Mouse (Mus musculus) regulatory T cell (primary cell): ENCODE results near the gene Dst.
"Not testable (repeated sequence)": the region's sequence is repeated elsewhere in the genome, so short reads cannot be mapped to it uniquely, and the experiment has no call there.

Experiments
- in situ Hi-C: fragments of 300-600 bp; cut with MboI, MseI; formaldehyde crosslinking; loops from one replicate; pipeline ENCODE4 v1.15.1; 2025; ENCODE audit warnings: high pct_unique_total_duplicates

The Dst gene

DNA sequence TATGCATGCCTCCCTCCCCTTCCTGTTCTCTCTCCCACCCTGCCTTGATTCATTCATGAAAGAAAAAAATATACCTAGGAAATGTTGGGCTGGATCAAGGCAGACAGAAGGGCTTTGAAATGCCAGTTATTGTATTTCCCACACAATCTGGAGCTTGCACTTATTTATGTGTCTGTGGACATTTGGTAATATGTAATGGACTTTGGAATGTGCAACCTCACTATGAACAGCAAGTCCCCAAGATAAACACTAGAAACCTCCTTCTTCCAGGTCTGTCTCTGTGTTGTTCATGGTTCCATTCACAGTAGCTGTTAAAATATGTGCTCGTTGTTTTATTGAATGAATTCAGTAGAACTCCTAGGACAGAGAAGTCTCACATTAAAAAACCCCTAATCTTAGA, 153.8 kb downstream of the Dst start:
- in situ Hi-C loops: no loop called here

DNA sequence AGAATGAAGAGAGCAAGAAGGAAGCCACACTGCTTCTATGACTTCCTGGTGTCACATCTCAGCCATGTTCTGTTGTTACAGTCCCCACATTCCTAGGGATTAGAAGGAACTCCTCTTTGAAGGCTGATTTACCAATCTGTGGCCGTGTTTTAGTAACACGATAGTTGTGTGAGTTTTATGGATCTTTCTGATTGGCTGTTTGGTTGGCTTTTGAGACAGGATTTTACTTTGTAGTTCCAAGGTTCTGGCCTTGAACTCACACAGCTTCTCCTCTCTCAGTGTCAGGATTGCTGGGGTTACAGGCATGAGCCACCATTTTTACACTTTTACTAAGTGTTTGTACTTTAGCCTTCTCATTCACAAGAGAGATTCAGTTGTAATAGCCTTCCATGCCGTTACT, 155.9 kb downstream of the Dst start:
- in situ Hi-C loops: no loop called here

DNA sequence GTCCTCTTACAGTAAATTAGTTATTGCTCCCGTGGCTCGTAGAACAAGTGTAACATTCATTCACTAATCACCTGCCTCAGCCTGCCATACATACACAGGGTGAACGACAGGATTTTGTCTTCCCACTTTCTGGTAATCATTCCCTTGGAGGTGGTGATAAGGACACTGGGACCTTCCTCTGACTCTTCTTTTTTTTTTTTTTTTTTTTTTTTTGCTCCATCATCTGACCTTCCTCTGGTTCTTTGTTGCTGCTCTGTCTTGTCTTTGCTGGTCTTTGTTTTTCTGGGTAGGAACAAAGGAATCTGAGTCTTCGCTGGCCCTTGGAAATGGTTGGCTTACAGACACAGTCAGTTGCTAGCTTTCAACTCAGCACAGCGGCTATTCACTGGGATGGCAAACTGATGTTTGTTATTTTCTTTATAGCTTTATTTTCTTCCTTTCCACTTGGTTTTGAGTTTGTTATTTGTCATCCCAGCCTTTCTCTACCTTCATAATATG, 157.6 kb downstream of the Dst start:
- in situ Hi-C loops: no loop called here

DNA sequence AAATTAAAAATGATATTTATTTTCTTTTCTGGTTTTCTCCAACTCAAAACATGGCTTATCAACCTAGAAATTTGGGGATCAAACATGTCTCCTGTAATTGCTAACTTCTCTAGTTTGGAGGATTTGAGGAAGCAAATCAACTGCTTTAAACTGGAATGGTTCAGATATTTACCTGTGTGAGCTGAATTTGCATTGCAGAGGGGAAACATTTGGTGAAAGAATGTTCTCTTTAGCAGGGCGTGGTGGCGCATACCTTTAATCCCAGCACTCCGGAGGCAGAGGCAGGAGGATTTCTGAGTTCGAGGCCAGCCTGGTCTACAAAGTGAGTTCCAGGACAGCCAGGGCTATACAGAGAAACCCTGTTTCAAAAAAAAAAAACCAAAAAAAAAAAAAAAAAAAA, 158.4 kb downstream of the Dst start:
- in situ Hi-C loops: not testable (repeated sequence)

DNA sequence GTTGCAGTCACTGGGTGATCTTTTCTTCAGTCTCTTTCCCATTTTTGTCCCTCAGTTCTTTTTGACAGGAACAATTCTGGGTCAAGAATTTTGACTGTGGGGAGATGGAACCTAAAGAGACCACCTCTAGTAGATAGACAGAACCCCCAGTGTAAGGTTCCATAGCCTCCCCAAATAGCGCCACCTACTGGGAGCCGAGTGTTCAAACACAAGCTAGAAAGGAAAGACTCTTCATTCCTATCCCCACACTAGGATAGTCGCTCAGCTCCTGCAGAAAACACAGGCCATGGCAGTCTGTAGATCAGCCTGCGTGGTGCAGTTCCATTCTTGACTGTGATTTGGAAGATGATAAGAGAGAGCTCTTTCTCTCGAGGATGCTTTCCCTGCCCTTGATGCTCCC, 160.3 kb downstream of the Dst start:
- in situ Hi-C loops: no loop called here

DNA sequence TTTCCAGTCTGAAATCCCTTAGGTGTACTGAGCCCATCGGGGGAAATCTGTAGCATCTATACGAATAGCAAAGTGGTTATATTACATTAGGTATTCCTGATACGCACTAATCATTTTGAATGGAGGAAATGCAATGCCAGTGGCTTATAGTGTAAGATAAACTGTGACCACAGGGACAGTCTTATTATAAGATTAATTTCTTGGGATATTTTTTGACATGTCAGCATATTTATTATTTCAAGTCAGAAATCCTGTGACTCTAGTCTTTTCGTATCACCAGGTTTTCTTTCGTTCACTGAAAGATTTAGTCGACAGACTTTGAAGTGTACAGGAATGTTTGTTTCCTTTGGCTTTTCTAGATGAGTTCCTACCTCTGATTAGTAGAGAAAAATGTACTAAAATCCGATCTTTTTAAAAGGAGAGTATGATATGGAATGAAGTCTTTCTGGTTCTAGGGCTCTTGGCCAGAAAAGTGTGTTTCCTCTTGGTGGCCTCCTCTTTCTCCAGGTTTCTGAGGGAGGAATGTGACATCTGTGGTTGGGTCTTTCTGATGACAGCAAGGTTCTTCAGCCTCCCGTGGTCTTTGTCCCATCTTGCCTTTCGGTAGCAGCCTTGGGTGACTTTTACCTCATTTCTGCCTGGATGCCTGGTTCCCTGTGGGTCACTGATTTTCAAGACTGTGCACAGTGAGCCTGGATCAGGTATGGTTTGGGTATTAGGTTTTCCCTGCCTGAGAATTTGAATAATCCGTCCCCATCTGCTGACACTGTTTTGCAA, 161.7 kb downstream of the Dst start:
- in situ Hi-C loops: no loop called here

DNA sequence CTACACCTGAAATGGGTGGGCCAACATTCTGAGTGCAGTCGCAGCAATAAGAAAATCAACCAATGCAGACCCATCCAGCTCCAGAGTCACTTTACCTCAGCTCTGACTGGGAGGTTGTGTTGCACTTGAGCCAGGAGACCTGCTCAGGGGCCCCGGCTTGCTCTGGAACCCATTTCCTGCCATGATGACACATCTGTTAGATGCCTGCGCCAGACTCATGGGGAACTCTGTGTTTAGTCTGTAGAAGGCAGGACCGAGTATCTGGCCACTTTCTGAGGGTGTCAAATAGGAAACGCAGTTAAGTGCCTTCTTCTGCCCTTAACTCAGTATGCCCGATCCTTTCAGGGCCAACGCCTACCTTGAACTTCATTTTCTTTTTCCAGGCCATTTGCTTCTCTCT, 162.4 kb downstream of the Dst start:
- in situ Hi-C loops: no loop called here

DNA sequence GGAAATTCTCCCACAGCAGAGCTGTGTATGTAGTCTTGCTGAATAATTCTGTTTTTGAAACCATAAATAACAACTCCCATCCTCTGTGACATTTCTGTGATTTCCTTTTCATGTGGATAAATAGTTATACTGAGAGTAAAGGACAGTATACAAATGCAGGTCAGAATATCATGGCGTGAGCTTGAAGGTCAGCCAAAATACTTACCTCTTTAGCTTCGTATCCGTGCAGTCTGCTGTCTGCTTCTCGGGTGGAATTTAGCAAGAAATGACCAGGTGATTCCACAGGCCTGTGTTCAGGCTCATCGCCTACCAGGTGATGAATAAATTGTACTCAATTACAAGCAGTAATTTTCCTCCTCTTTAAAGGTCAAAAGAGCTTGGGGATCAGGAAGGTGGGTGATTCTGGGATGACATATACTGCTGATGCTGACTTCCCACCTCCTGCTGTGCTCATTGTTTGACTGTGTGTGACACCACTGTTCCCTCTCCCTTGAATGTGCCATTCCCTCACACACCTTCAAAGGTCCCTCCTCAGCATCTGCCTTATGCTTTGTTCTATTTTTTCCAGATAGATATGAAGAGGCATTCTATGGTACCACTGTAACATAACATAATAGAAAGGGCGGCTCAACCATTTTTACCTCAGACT, 163.1 kb downstream of the Dst start:
- in situ Hi-C loops: no loop called here

DNA sequence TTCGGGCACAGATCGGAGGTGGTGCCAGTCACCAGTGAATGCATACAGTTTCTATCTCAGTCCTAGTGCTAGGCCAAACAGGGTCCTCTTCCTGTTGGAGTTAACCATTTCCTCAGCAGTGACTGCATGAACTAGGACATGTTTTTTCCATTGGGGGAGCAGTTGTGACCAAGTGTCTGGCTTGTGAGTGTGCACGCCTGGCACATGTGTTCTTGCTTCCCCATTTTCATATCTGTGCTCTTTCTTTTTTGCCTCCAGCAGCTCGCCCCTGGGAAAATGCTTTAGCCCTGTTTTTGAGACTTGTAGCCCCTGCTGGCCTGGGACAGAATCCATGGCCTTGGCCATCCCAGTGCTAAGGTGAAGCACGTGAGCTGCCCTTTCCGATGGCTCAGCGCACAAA, 164.2 kb downstream of the Dst start:
- in situ Hi-C loops: no loop called here

DNA sequence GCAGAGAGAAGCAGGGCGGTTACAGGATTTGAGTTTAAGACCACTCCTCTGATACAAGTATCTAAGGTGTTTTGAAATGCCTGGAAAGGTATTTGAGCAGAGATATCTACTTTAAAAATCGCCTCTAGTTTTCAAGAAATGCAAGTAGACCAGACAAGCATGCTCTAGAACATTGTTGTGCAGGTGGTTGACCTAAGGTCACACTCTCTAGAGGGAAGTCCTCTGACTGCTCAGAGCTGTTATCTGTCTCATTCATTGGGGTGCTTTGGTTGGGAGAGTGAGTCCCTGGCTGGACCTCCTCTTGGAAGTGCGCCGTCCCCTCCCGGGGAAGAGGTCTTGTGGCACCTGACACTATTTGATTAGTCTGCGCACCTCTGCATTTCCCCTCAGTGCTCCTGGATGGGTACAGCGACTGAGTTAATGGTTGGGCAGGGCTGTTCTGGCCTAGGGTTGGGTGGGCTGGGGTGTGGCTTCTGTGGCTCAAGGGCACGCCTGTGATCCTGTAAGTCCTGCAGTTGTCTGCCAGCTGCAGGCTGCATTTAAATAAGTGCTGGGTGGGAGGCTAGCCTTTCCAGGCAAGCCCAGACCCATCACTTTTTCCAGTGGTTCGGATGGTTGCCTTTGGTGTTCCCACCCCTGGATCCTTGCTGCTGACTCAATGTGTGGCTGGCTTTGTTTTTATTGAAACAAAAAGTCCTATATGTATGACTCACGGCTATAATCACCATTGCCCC, 165.6 kb downstream of the Dst start:
- in situ Hi-C loops: no loop called here

DNA sequence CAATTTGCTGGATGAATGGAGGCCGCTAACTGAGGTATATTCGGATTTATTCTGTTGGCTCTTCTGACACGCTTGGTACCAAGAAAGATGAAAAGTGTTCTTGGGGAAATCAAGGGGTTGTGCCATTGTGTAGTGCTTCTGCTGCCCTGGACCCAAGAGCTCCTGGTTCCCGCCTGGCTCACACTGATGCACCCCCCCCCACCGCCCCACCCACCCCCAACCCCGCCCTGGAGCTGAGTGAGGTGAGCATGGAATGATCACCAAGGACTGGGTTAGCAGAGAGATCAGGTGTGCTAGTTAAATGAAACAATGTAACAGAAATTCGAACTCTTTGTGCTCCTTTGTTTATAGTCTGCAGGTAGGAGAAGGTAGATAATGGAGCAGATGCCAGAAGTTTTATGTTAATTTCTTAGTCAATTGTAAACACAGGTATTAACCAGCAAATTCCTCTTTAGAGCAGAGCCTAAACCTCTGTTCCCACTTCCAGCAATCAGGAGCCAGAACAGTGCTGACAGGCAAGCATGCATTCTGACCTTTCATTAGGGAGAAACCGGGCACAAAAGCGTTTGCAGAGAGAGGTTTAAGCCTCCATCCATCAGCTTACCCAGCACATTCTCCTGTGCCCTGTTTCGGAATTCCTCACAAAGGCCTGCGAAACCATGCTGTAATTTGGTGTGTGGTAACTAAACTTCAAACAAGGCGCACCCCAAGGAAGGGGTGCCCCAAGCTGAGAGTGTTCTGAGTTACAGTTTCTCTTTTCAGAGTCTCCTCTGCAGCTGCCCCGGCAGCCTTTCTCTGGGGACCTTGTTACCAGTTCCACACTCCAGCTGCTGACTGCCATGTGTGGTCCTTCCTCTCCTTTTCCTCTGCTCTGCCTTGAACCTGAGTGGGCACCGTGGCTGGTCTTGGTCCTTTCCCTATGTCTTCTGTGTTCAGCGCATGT, 166.5 kb downstream of the Dst start:
- in situ Hi-C loops: no loop called here

DNA sequence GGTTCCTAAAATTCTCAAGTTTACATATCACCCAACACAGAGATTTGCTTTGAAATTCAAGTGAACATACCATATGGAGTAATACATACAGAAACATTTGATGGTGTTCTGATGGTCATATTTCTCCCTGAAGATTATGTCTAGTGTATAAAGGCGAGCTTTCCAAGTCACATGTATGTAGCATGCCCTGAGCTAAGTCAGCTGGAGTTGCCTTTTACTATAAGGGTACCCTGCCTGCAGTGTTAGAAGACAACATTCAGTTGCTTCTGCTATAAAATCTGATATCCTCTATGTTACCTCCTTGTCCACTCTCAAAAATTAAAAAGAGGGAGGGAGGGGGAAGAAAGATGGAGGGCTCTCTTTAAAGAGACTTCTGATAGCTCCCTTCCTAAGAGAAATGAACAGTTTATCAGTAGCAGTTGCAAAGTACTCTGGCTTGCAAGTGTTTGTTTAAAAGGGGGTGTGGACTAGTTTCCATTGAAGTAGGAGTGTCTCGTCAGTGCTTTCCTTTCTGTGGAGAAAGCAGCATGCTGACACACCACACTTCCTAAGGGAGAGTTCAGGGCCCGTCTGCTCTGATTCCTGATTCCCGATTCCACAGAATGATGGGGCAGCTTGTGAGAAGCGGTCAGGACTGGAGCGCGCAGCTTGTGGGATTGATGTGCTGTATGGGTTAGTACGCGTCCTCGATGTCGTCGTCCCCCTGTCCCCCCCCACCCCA, 168.8 kb downstream of the Dst start:
- in situ Hi-C loops: no loop called here

DNA sequence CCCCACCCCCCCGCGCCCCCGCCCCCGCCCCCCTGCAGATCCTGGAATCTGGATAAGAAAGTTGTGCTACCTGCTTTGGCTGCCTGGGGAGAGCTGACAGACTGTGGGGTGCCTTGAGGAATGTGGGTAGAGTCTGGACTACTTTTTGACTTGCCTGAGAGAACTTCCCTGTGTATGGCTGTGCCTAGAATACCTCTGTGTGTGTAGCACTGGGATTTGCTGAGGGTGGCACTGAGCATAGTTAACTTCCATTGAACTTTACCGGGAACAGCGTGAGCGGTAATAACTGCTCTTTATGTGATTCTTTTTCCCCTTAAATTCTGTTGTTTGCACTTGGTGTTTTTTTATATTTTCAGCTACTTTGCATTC, 169.4 kb downstream of the Dst start:
- in situ Hi-C loops: no loop called here

DNA sequence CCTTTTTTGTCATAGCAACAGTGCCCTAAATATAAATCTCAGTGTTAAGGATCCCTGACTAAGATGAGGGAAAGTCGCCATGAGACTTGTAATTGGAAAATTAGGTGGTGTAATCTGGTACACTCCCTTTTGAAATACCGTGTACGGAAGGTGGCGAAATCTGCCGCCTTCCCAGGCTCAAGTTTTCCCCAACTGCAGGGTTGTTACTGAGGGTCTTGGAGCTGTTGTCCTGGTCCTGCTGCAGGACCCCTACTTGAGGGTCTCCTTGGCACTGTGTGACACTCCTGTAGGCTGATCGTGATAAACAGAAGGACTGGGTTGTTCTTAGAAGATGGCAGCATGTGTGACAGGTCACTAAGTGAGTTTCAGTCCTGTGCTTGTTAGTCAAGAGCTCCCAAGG, 169.9 kb downstream of the Dst start:
- in situ Hi-C loops: no loop called here

DNA sequence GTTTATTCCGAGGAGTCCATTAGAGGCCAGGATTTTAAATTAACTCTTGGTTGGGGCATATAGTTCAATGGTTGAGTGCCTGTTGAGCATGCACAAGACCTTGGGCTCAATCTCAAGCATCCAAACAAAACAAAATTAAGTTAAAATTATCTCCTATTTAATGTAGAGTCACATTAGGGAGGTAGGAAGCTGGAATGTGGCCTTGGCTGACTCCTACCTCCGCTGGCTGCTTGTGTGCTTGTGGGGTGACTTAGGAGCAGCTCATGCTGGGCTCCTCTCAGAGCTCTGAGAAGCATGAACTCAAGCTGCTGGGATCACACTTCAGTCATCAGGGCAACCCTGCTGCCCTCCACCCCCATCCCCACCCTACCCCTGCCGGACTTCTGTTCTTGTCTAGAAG, 181.0 kb downstream of the Dst start:
- in situ Hi-C loops: no loop called here

DNA sequence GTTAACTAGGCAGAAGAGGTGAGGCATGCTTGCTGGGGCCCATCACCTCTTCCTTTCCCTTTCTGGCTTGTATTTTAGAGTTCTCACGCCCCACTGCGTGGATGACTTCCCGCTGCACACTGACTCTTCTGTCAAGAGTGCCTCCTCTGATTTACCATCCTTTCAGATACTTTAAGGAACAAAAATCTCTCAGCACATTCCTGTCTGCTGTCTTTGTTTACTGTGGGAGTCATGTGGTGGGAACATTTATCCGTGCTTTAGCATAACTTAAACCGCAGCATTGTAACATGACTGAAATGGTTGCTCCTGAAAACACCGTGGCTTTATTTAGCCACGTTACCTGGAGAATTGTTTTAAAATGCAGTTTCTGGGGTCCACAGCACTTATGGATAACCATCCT, 182.7 kb downstream of the Dst start:
- in situ Hi-C loops: no loop called here

DNA sequence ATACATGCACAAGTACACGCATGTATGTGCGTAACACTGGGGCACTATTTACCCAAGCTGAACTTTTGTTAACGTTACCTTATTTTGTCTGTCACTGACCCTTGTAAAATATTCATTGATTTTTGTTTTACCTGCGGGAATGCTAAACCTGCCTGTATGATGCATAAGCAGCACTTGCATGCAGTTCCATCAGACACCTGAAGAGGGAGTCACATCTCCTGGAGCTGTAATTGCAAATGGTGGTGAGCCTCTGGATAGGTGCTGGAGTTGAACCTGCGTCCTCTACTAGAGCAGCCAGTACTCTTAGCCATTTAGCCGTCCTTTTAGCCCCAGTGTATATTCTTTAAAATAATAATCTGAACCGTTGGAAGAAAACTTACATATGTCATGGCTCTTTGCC, 185.6 kb downstream of the Dst start:
- in situ Hi-C loops: no loop called here

DNA sequence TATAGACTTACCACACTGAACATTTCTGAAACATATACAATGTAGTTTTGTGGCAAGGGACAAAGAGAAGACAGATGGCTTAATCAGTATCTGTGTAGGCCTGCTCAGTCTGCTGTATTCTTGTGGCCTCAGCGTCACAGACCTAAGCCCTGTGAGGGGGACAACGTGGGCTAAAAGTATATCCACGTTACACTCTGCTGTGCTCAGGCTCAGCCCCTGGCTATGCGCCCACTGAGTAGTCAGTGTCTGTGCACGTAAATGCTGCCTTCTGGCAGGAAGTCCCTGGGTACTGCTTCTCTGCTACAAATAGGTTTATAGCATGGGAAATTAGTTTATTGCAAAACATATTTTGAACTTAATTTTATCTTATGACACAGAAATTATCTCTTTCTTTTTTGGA, 186.3 kb downstream of the Dst start:
- in situ Hi-C loops: no loop called here

DNA sequence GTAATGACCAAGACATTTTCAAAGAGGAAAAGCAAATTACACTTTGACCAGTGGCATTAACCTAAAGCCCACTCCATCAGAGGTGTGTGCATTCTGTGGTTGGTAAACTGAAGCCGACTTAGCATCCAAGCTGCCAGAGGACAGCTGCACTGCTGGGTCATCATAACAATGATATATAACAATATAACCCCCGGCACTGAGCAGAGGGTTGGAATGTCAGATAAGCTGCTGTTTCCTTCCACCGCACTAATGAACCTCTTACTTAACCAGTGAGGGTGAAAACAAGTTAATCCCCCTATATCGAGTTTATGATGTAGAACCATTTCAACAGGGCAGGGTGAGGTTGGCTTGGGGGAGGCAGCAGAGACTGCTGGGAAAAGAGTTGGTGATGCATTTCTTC, 187.1 kb downstream of the Dst start:
- in situ Hi-C loops: no loop called here

DNA sequence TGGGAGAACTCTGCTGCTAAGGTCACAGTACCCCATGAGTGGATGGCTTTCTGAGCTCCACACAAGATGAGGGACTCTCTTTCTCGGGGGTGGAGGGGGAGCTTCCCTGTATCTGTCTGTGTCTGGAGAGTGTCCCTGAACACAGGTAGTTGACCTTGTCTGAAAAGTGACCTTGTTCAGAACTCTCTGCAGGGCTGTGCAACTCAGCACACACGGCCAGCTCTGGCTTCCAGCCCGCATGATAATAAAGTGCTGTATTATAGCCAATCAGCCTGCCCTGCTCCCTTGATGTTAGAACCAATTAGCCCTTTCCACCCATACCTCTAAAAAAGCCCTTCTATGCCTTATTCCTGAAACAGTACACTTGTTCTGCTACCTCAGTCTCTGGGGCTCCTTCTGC, 188.9 kb downstream of the Dst start:
- in situ Hi-C loops: no loop called here

DNA sequence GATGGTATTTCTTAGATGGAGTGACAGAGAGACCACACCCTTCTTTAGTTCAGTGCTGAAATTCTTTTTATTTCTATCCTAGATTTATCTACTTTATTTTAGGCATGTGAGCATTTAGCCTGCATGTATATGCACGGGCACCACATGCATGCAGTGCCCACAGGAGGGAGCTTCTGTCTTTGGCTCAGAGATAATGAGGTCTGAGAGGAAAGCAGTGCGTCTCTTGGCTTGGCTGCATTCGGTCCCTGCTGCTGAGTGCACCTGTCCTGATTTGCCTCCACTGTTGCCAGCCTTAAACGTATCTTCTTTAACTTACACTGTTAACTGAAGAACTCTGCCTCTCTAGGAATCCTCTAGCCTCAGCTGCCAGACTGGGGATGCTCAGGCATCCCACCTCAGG, 189.6 kb downstream of the Dst start:
- in situ Hi-C loops: no loop called here
